Mouse (Mus musculus): Measurements from ENCODE around the gene Flrt2. TPM values are rescaled to one million over a fixed set of nuclear protein-coding genes. Genes with fewer than 3 reads are reported as not detected.
A peak's percentile ranks its signal among the peaks of the same experiment; 100 is the strongest.

Flrt2 gene
- polyA plus RNA-seq, 1 experiment: 0.01 TPM

DNA sequence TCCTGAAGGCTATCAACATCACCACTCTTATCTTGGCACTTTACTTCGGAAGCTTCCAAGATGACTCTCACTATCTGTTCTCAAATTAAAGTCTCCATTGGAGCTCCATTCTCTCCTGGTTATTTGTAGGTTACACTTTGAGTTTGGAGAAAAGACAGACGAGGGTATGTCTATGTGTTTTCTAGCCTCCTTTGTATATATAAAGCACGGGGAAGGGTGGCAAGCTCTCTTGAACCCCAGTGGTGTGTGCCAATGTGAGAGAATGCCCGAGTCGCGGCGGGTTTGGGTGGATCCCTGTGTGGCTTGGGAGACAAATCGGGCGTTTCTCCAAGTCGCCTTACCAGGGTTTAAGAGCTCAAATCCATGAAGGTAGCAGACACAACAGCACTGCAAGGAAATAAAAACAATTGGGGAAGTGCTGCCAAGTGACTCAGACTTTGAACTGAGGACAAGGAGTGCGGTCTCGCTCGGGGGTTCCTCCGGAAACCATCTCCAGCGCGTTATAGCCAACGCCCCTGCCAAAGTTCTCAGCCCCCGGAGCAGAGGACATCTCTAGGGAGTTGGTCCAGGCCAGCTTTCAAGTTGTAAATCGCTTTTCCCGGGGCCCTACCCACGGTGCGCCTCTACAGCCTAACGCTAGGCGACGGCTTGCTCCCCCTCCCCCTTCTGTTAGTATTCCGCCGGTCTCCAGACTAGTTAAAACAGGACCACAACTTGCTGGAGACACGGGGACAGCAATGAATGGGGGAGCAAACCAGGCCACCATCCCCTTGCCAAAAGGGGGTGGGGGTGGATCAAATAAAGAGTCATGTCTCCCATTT, 1.8 kb downstream of the Flrt2 start:
- Histone ChIP-seq H3K4me1 (ENCODE audit: control insufficient read depth) (no peaks in the 10 kb centered on the region), H3K9me3 (ENCODE audit: control insufficient read depth, low read length) (no peaks in the 10 kb centered on the region), H3K27me3 (ENCODE audit: control insufficient read depth) (peaks cover 71% of the 10 kb centered on the region), H3K4me3 (replicated peaks) (no peak overlapping the region), H3K36me3 (ENCODE audit: control insufficient read depth) (no peaks in the 10 kb centered on the region)
- TF ChIP-seq TAL1 (IDR thresholded peaks at IDR 0.05; ENCODE audit: low read length) (no peak), GATA1 (IDR thresholded peaks at IDR 0.05; ENCODE audit: low read length) (no peak)

GRCm38 (mm10) chr12:95694507-95694906, 2.5 kb downstream of the Flrt2 start:
- H3K4me3 ChIP-seq (replicated peaks): no peak overlapping the region
- no peaks in the 10 kb centered on the region for H3K9me3 ChIP-seq (ENCODE audit: control insufficient read depth, low read length)
- peaks cover 71% of the 10 kb centered on the region for H3K27me3 ChIP-seq (ENCODE audit: control insufficient read depth)
- H3K36me3 ChIP-seq (ENCODE audit: control insufficient read depth): no peaks in the 10 kb centered on the region
- no peaks in the 10 kb centered on the region for H3K4me1 ChIP-seq (ENCODE audit: control insufficient read depth)
- TF ChIP-seq TAL1 (IDR thresholded peaks at IDR 0.05; ENCODE audit: low read length) (no peak), GATA1 (IDR thresholded peaks at IDR 0.05; ENCODE audit: low read length) (no peak)

DNA sequence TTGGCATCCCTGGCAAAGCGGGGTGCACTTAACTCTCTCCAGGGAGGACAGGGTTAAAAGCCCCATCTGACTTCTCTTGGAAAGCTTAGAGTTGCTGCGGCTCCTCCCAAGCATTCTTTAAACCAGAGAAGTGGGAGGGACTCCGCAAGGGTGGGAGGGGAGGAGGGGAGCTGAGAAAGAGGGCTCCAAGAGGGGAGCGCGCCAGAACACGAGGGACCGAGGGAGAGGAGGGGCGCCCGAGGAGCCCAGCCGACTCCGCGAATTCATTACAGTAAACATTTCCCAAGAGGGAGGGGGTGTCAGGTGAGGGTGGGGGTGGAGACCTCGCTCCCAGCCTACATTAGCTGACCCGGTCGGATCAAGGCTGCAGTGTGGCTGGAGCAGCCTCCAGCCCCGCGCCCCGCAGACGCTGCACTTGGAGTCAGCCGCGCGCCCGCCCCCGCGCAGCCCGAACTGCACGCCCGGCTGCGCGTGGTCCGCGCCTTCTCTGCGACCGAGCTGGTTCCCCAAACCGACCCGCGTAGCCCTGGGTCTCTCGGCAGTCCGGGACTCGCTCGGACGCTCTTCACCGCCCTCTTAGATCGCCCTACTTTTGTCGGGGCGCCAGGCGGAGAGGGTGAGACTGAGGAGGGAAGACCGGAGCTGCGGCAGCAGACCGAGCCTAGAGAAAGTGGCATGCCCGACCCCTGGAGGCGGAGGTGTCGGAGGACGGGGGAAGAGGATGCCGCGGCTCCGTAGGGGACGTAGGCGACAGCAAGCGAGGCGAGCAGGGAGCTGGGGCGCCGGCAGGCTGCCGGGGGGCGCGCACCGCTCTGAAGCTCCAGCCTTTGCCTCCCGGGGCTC, 3.2 kb downstream of the Flrt2 start:
- TF ChIP-seq GATA1 (IDR thresholded peaks at IDR 0.05; ENCODE audit: low read length): no peak
- TF ChIP-seq TAL1 (IDR thresholded peaks at IDR 0.05; ENCODE audit: low read length): no peak
- Histone ChIP-seq H3K36me3 (ENCODE audit: control insufficient read depth) (no peaks in the 10 kb centered on the region), H3K4me1 (ENCODE audit: control insufficient read depth) (no peaks in the 10 kb centered on the region), H3K4me3 (replicated peaks) (peak overlapping the region; percentile 31), H3K9me3 (ENCODE audit: control insufficient read depth, low read length) (no peaks in the 10 kb centered on the region), H3K27me3 (ENCODE audit: control insufficient read depth) (peaks cover 71% of the 10 kb centered on the region)

- H3K9me3 ChIP-seq (ENCODE audit: control insufficient read depth, low read length): no peaks in the 10 kb centered on the region
- H3K36me3 ChIP-seq (ENCODE audit: control insufficient read depth): no peaks in the 10 kb centered on the region
- H3K4me3 ChIP-seq (replicated peaks): peak overlapping the region; percentile 31
- H3K4me1 ChIP-seq (ENCODE audit: control insufficient read depth): no peaks in the 10 kb centered on the region
- TF ChIP-seq TAL1 (IDR thresholded peaks at IDR 0.05; ENCODE audit: low read length): no peak
- peaks cover 68% of the 10 kb centered on the region for H3K27me3 ChIP-seq (ENCODE audit: control insufficient read depth)
These were observed 4.0 kb downstream of the Flrt2 start for GRCm38 (mm10) chr12:95695834-95696521.

- peaks cover 62% of the 10 kb centered on the region for H3K27me3 ChIP-seq (ENCODE audit: control insufficient read depth)
- H3K9me3 ChIP-seq (ENCODE audit: control insufficient read depth, low read length): no peaks in the 10 kb centered on the region
- no peaks in the 10 kb centered on the region for H3K4me1 ChIP-seq (ENCODE audit: control insufficient read depth)
- H3K4me3 ChIP-seq (replicated peaks): no peak overlapping the region
- no peaks in the 10 kb centered on the region for H3K36me3 ChIP-seq (ENCODE audit: control insufficient read depth)
- TF ChIP-seq TAL1 (IDR thresholded peaks at IDR 0.05; ENCODE audit: low read length): no peak
- TF ChIP-seq GATA1 (IDR thresholded peaks at IDR 0.05; ENCODE audit: low read length): no peak
These were observed 4.5 kb downstream of the Flrt2 start for GRCm38 (mm10) chr12:95696522-95697025.

DNA sequence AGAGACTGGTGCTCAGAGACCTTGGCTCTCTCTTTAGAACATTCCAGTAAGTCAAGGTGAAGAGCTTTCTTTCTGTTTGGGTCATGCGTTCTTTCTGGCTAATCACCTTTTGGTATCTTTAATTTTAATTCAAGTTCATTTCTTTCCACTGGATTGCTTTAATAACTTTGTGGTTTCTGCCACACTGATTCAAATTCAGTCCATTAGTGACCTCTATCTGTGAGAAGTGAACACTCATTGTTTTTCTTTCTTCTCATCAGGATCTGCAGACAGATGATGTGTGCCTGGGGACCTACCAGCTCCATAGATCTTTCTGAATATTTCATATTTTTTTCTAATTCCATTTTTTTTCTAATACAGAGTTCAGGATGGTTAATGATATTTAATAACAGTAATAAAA, 6.5 kb downstream of the Flrt2 start:
- TF ChIP-seq TAL1 (IDR thresholded peaks at IDR 0.05; ENCODE audit: low read length): no peak
- no peak for TF ChIP-seq GATA1 (IDR thresholded peaks at IDR 0.05; ENCODE audit: low read length)
- no peaks in the 10 kb centered on the region for H3K4me1 ChIP-seq (ENCODE audit: control insufficient read depth)
- H3K9me3 ChIP-seq (ENCODE audit: control insufficient read depth, low read length): no peaks in the 10 kb centered on the region
- no peaks in the 10 kb centered on the region for H3K36me3 ChIP-seq (ENCODE audit: control insufficient read depth)
- H3K4me3 ChIP-seq (replicated peaks): no peak overlapping the region
- H3K27me3 ChIP-seq (ENCODE audit: control insufficient read depth): peaks cover 42% of the 10 kb centered on the region

DNA sequence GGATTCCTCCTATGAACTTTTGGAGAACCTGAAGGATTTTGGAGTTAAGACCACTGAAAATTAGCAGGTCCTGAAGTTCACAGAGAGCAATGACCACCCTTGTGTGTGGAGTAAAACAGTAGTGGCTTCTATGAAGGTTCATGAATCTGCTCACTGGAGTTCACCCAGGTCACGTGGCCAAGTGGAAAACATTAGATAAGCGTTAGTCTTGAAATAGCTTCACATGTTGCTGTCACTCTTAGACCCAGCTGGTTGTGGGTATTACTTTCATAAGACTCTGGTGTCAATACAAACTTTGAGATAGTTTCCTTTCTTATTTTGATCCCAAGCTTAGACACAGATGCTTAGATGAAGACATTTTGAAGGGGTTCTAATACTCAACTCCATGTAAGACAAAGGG, 8.7 kb downstream of the Flrt2 start:
- Histone ChIP-seq H3K36me3 (ENCODE audit: control insufficient read depth) (no peaks in the 10 kb centered on the region), H3K27me3 (ENCODE audit: control insufficient read depth) (peaks cover 20% of the 10 kb centered on the region), H3K4me3 (replicated peaks) (no peak overlapping the region), H3K9me3 (ENCODE audit: control insufficient read depth, low read length) (no peaks in the 10 kb centered on the region), H3K4me1 (ENCODE audit: control insufficient read depth) (no peaks in the 10 kb centered on the region)
- TF ChIP-seq GATA1 (IDR thresholded peaks at IDR 0.05; ENCODE audit: low read length): no peak
- no peak for TF ChIP-seq TAL1 (IDR thresholded peaks at IDR 0.05; ENCODE audit: low read length)

DNA sequence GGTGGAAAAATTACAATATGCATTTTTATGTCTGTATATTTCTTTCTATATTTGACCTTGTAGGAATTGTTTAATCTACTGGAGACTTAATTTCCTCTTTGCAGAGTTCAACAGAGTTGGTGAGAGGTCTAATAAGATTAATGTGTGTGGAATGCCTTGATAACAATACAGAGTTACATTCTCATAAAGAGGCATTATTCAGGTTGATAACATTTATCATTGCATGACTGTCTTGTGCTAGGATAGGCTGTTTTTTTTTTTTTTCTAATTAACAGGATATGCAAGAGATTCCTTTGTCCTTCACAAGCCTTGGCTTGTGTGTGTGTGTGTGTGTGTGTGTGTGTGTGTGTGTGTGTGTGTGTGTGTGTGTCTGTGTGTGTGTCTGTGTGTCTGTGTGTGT, 9.6 kb downstream of the Flrt2 start:
- TF ChIP-seq GATA1 (IDR thresholded peaks at IDR 0.05; ENCODE audit: low read length): no peak
- no peak for TF ChIP-seq TAL1 (IDR thresholded peaks at IDR 0.05; ENCODE audit: low read length)
- no peak overlapping the region for H3K4me3 ChIP-seq (replicated peaks)
- H3K4me1 ChIP-seq (ENCODE audit: control insufficient read depth): no peaks in the 10 kb centered on the region
- peaks cover 12% of the 10 kb centered on the region for H3K27me3 ChIP-seq (ENCODE audit: control insufficient read depth)
- no peaks in the 10 kb centered on the region for H3K9me3 ChIP-seq (ENCODE audit: control insufficient read depth, low read length)
- no peaks in the 10 kb centered on the region for H3K36me3 ChIP-seq (ENCODE audit: control insufficient read depth)

DNA sequence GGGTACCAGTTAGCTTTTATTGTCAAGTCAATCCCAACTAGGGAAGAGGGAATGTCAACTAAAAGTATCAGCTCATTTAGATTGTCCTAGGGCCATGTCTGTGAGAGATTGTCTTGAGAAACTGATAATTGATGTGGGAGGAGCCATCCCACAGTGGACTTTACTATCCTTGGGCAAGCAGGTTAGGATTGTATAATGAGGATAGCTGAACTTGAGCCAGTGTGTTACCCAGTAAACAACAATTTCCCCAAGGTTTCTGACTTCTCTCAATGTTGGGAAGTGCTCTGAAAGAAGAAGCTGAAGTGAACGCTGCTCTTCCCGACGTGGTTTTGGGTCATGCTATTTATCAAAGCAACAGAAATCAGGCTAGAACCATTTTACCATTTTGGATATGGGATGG, 13.0 kb downstream of the Flrt2 start:
- TF ChIP-seq TAL1 (IDR thresholded peaks at IDR 0.05; ENCODE audit: low read length) (no peak), GATA1 (IDR thresholded peaks at IDR 0.05; ENCODE audit: low read length) (no peak)
- Histone ChIP-seq H3K4me1 (ENCODE audit: control insufficient read depth) (no peaks in the 10 kb centered on the region), H3K9me3 (ENCODE audit: control insufficient read depth, low read length) (no peaks in the 10 kb centered on the region), H3K36me3 (ENCODE audit: control insufficient read depth) (no peaks in the 10 kb centered on the region), H3K27me3 (ENCODE audit: control insufficient read depth) (no peaks in the 10 kb centered on the region), H3K4me3 (replicated peaks) (no peak overlapping the region)
